Mouse (Mus musculus): Measurements from ENCODE around the gene Tbrg1. TPM values are rescaled to one million over a fixed set of nuclear protein-coding genes. Genes with fewer than 3 reads are reported as not detected.

The Tbrg1 gene
- total RNA-seq, 2 experiments from 2014 or later = 54.1 to 58.3 TPM

DNA sequence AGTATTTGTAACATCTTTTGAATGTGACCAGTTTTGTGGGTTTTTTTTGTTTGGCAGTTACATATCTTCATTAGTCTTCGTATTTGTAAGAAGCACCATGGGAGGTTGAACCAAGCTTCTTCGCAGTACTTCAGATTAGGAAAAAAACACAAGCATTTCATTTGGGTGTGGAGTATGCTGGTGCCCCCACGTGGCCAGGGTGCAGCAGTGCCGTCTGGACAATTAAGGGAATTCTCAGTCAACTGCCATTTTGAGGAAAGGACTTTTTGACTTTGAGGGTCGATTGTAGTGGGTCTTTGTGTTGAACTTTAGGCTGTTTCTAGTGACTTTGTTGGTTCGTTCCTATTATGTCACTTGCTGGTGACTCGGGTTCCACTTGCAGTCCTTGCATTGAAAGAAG is 20.8 kb downstream of the Tbrg1 start:
- DNase-seq (ENCODE audit: extremely low spot score in 1 of 2, low spot score in 2 of 2) = peak in 1 of 2 experiments; percentile 68

DNA sequence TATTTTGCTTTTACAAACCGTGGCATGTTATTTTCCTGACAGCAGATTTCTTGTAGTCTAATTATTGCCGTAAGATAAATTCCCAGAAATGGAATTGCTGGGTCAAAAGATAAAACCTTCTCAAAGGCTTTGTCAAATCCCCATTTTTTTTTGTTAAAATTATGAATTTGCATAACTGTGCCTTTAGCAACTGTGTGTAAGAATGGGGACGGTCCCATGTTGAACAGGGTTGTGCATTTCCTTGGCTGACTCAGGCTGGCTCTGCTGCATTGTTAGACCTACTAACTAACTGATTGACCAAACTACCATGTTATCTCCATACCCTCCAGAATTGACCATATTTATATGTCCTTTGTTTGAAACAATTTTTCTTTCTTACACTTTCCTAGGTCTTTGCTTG is 22.8 kb downstream of the Tbrg1 start:
- DNase-seq (ENCODE audit: extremely low spot score in 1 of 2, low spot score in 2 of 2) = no peak
- intact Hi-C loops (cut with DNase I) = no loop called here

More for the DNA sequence above, 20.8 kb downstream of the Tbrg1 start:
- intact Hi-C loops (cut with DNase I) = no loop called here

DNA sequence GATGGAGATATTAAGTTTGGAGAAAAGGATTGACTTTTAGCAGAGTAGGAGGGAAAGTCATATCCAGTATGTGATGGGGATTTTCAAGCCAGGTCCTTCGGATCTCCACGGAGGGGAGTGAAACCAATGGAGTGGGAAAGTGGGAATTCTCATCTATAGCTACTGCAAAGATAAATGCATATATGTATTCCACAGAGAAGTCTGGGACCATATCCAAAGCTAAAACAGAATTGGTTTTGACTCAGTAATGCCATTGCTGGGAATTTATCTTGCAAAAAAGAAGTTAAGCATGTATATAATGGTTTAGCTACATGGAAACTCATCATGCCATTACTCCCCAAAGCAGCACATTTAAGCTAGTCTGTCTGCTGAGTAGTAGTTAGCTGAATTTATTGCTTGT is 24.8 kb downstream of the Tbrg1 start:
- intact Hi-C loops (cut with DNase I) = no loop called here
- DNase-seq (ENCODE audit: extremely low spot score in 1 of 2, low spot score in 2 of 2) = no peak

DNA sequence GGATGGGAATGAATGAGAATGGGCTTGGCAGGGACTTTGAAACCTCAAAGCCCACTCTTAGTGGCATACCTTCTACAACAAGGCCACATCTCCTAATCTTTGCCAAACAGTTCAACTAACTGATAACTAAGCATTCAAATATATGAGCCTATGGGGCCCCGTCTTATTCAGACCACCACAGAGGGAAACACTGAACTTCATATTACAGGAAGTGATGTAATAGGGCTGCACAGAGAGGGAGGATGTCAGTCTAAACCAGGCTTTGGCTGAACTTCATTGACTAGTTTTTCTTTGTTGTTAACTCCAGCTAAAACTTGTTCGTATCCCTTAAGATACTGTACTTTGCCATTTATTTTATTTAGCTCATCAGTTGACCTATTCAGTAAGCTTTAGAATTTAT is 27.2 kb downstream of the Tbrg1 start:
- no peak for DNase-seq (ENCODE audit: extremely low spot score in 1 of 2, low spot score in 2 of 2)
- intact Hi-C loops (cut with DNase I) = loop anchor here (10.0 kb wide), 1 partner anchor 305 kb away; no protein-coding TSS in a partner anchor

DNA sequence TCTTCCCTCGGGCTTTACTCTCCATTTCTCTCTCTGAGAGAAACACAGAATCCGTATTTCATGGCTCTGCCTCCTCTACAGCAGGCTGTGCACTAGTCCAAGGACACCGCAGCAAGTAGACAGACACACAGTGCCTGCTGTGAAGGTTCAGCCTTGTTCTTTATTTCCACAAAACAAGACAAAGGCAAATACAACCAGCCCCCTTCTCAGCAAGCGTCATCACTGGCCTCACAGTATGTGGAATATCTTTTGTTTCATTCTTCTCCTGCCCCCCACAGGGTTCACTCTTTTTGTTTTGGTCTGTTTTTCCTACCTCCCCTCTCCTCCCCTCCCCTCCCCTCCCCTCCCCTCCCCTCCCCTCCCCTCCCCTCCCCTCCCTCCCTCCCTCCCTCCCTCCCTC is 28.5 kb downstream of the Tbrg1 start:
- intact Hi-C loops (cut with DNase I) = loop anchor here (10.0 kb wide), 1 partner anchor 306 kb away; no protein-coding TSS in a partner anchor
- no peak for DNase-seq (ENCODE audit: extremely low spot score in 1 of 2, low spot score in 2 of 2)

DNA sequence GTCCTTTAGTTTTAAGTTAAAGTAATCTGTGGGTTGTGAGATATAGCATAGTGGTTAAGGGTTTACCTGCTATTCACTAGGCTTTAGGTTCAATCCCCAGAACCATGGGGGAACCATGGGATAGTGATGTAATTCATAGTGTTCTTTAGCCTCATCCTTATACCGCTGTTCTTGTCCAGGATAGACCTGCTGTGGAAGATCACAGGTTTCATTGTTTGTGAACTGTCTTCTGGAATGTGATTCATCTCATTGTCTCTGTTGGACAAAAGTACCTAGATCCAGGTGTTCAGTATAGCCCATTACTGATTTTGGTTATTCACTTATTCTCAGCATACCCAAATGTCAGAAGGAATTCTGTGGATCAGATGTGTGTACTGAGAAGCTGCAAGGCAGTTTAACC is 29.8 kb downstream of the Tbrg1 start:
- DNase-seq (ENCODE audit: extremely low spot score in 1 of 2, low spot score in 2 of 2) = no peak
- intact Hi-C loops (cut with DNase I) = loop anchor here (10.0 kb wide), 1 partner anchor 308 kb away; no protein-coding TSS in a partner anchor

DNA sequence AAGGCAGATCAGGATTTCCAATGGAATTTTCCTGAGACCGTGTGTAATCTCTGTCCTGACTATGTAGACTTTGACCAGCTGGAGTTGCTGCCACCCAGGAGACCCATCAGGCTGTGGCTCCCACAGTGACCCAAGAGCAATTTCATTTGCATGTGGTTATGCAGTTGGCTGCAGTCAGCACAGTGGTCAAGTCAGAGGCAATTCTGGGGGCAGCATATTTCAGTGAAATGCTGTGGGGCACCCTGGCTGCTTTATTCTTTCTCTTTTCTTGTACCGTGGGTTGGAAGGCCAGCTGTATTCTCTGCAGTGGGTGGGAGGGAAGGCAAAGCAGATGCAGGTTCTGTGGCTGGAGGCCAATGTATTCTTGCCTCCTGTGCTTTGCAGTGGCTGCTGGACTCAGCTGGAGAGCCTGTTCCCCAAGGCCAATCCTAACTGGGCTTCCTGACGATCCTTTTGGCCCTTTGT is 31.0 kb downstream of the Tbrg1 start:
- peak in 1 of 2 experiments; percentile 70 for DNase-seq (ENCODE audit: extremely low spot score in 1 of 2, low spot score in 2 of 2)
- intact Hi-C loops (cut with DNase I) = loop anchor here (10.0 kb wide), 1 partner anchor 309 kb away; no protein-coding TSS in a partner anchor

DNA sequence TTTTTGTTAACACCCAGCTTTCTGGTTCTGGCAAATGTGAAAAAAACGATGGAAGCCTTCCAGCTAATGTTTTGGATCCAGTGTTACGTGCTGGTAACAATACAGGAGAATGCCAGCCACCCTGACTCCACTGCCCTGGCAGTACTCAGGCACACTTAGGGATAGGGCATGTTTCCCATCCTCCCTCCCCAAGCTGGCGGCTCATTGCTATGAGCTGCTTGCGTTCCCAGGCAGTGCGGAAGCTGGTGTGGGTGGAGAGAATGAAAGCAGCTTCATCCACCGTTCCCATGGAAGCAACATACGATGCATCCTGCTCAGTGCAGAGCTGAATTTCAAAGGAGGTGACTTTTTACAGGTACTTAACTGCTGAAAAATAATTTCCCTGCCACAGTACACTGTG is 31.5 kb downstream of the Tbrg1 start:
- peak; percentile 74 to 85 for DNase-seq (ENCODE audit: extremely low spot score in 1 of 2, low spot score in 2 of 2)
- intact Hi-C loops (cut with DNase I) = loop anchor here (10.0 kb wide), 1 partner anchor 309 kb away; no protein-coding TSS in a partner anchor

DNA sequence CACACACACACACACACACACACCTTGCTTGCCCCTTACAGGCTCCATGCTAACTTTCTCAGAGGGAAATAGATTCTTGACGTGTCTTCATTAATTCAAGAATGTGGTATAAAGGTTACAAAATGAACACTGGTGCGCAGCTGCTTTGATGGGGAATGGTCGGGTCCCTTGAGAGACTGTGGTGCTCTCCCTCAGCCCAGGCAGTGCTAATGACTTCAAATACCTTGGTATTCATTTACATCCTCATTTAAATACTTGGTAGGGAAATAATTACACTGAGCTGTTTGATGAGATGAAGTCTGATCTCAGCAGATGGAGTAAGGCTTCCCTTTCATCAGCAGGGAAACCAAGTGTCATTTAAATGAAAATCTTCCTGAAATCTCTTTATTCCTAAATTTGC is 32.0 kb downstream of the Tbrg1 start:
- intact Hi-C loops (cut with DNase I) = loop anchor here (10.0 kb wide), 1 partner anchor 310 kb away; no protein-coding TSS in a partner anchor
- DNase-seq (ENCODE audit: extremely low spot score in 1 of 2, low spot score in 2 of 2) = no peak

DNA sequence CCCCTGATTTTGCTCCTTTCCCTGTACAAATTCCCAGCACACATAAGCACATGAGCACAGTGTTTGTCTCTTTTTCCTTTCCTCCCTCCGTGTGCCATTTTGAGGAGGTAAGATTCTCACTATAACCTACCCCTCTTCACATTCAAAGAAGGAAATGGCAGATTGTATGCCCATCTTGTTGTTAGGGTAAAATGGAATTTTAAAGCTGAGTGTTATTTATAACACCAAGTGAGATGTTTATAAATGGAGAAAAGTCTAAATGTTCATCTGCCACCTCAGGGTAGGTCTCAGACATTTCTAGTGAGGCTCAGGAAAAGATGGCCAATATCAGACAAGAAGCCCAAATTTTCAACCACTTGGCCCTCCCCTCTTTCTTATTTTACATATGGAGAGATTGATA is 32.6 kb downstream of the Tbrg1 start:
- no peak for DNase-seq (ENCODE audit: extremely low spot score in 1 of 2, low spot score in 2 of 2)
- intact Hi-C loops (cut with DNase I) = loop anchor here (10.0 kb wide), 1 partner anchor 310 kb away; no protein-coding TSS in a partner anchor

DNA sequence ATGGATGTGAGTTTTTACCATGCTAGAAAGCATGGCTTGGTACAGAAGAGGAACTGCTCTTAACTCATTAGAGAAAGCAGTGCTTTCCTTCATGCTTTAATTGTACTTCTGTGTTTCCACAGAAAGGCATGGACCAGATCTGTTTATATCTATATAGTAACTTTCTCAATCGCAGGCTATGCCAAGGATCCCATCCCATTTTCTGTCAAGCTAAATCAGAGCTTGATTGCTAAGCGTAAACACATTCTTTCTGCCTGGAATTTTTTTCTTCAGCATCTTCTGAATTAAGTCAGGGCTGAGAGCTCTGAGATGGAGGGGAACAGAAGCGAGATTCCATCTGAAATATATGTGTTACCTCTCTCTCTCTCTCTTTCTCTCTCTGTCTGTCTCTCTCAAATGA is 33.1 kb downstream of the Tbrg1 start:
- intact Hi-C loops (cut with DNase I) = loop anchor here (10.0 kb wide), 1 partner anchor 311 kb away; no protein-coding TSS in a partner anchor

DNA sequence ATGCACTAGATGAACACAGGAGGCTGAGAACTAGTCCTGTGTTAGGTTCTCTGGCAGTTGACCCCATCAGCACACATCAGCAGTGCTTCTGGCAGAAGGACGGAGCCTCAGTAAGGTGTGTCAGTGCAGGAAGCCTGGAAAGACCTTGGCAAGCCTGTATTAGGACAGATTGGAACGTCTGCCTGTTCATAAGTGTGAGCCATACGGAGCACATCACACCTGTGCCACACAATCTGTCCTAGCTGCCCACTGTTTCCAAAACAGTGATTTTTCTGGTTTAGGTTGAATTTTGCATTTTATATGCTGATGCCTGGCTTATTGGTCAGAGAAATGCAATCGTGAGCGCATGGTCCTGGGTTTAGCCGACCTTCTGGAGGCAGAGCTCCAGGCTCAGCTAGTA is 35.8 kb downstream of the Tbrg1 start:
- no peak for DNase-seq (ENCODE audit: extremely low spot score in 1 of 2, low spot score in 2 of 2)
- intact Hi-C loops (cut with DNase I) = loop anchor here (10.0 kb wide), 1 partner anchor 314 kb away; no protein-coding TSS in a partner anchor

More for the DNA sequence above, 33.1 kb downstream of the Tbrg1 start:
- no peak for DNase-seq (ENCODE audit: extremely low spot score in 1 of 2, low spot score in 2 of 2)

DNA sequence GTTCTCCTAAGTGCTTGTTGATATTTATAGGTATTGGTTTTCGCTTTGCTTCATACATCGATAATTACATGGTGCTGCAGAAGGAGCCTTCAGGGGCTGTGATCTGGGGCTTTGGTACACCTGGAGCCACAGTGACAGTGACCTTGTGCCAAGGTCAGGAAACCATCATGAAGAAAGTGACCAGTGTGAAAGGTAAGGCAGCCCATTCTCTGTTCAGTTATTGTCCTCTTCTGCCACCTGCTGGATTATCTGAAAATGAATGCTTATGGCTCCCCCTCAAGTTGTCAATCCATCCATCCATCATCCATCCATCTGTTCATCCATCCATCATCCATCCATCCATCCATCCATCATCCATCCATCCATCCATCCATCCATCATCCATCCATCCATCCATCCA is 40.3 kb downstream of the Tbrg1 start:
- intact Hi-C loops (cut with DNase I) = loop anchor here (2.0 to 10.0 kb wide), 2 partner anchors 160 to 182 kb away; partner anchors contain the start of gene Robo3
- DNase-seq (ENCODE audit: extremely low spot score in 1 of 2, low spot score in 2 of 2) = no peak

DNA sequence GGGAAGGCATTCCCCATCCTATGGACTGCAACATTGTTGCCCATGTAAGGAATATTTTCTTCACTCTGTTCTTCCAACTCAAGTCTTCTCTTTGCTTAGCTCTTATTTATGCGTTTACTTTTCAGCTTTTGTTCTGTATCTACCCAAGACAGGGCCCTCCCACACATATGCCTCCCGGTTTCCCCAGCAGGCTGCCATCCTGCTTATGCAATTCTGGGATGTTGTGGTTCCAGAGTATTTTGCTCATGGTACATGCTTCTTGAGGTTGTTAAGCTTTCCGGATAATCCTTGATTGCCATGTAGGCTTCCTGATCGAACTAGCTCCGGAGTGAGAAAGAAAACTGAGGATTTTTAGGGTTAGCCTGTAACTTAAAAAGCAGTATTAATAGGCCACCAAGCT is 41.9 kb downstream of the Tbrg1 start:
- DNase-seq (ENCODE audit: extremely low spot score in 1 of 2, low spot score in 2 of 2) = no peak
- intact Hi-C loops (cut with DNase I) = loop anchor here (10.0 kb wide), 1 partner anchor 180 kb away; the partner anchor contains the start of gene Robo3

DNA sequence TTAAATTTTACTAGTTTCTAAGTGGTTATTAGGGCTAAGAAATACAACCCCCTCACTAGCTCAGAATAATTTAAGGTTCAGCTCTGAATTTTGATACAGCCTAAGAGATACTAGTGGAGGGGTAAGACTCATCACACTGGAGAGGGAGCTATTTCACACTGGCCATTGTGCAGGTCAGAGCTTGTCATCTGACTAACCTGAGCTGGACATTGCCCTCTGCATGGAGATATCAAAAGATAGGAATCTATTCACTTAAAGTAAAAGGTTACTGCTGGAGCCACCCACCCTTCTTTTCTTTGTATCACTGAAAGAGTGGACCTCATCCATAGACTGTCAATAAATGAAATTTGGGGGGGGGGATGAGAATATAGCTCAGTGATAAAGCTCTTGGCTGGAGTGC is 42.8 kb downstream of the Tbrg1 start:
- intact Hi-C loops (cut with DNase I) = loop anchor here (5.0 to 10.0 kb wide), 2 partner anchors 47 to 180 kb away; partner anchors contain the start of gene Robo3
- DNase-seq (ENCODE audit: extremely low spot score in 1 of 2, low spot score in 2 of 2) = no peak

DNA sequence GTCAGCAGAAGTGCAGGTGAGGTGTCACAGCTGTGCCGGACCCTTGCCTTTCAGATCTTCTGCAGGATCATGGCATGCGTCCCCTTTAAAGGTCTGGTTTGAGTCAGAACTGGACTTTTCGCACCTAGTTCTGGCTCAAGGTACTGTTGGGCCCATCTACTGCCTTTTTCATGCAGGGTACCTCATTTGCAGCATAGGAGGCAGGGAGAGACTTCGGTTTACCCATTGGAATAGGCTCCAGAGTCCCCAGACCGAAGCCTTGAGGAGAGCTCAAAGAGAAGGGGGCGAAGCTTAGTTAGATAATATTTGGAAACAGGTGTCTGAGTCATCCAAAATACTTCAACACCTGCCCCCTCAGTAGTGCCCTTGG is 43.2 kb downstream of the Tbrg1 start:
- no peak for DNase-seq (ENCODE audit: extremely low spot score in 1 of 2, low spot score in 2 of 2)
- intact Hi-C loops (cut with DNase I) = loop anchor here (2.0 to 10.0 kb wide), 3 partner anchors 47 to 179 kb away; partner anchors contain the start of gene Robo3

DNA sequence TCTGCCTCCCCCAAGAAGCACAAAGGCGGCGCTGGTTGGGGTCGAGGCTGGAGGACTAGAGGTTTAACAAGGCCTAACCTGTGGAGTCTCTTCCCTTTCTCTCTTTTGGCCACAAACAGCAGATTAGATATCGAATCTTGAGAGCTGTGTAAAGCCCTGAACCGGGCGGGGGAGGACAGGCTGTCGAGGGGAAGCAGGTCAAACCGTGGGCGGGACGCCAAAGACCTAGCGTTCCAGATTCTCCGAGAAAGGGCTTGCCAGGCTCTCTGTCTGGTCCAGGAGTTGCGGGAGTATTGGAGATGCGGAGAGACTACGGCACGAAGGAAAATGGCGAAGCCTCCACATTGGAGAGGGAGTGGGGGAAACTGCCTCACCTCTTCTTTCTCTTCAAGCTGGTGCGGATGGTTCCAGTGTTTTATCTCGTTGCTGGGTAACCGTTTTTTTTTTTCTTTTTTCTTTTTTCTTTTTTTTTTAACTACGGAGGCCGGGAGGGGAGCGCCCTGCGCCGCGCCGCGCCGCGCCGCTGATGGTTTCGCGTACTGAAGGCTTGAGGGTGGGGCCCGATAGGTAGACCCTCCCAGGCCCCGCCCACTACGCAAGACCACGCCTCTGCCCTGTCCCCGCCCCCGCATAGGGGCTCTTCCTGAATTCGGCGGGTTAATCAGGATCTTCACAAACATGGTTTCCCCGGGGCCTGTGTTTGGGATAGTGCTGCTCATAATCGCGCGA is 43.8 kb downstream of the Tbrg1 start, which contains the start of gene Spa17:
TSS of gene Spa17 (minus strand) at position 541 of the 729 bp plus-strand sequence.
- intact Hi-C loops (cut with DNase I) = loop anchor here (2.0 to 10.0 kb wide), 3 partner anchors 46 to 179 kb away; partner anchors contain the start of gene Robo3
- peak; percentile 82 to 92 for DNase-seq (ENCODE audit: extremely low spot score in 1 of 2, low spot score in 2 of 2)

DNA sequence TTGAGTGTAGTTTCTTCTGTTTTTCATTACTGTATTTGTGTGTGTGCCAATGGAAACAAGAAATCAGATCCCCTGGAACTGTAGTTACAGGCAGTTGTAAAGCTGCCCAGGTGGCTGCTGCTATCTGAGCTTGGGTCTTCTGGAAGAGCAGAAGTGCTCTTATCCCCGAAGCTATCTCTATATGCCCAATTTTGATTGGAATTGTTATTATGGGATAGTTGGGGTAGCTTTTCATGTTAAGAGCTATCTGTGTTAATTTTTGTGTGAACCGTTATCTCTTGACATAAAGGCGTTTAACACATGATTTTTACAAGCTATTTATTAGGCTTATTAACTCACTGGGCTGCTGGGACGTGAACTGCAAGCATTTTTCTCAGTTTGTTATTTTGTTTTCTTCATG is 47.6 kb downstream of the Tbrg1 start:
- intact Hi-C loops (cut with DNase I) = no loop called here
- no peak for DNase-seq (ENCODE audit: extremely low spot score in 1 of 2, low spot score in 2 of 2)

DNA sequence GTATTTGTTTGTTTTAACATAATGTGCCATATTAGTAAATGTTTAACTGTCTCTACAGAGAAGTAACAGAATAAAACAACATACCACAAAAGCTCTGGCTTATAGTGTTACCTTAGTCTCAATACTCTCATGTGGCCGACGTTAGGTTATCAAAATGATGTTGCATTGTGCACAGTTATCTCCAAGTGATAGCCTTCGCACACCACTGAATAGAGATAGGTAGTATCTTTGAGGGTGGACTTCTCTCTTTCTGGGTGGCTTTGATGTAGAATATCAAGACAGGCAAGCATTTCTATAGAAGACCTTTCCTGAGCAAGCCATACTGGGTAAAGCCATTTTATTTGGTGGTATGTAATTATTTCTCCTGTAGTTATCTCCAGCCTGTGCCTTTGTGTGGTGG is 52.0 kb downstream of the Tbrg1 start:
- intact Hi-C loops (cut with DNase I) = no loop called here
- DNase-seq (ENCODE audit: extremely low spot score in 1 of 2, low spot score in 2 of 2) = no peak

All from left cerebral cortex, postnatal 10 days (tissue).